Mouse (Mus musculus): ENCODE results near the gene Tmem120b. TPM values are rescaled to one million over a fixed set of nuclear protein-coding genes. Genes with fewer than 3 reads are reported as not detected.

Tmem120b gene
- polyA plus RNA-seq (2017; shearing (Covaris generic)) = 14.6 TPM

GRCm38 (mm10) chr5:123068115-123068514, at the start of gene Tmem120b:
Gene Tmem120b, plus strand, starts transcription at chr5:123068415.

GRCm38 (mm10) chr5:123046916-123047315, 21.3 kb upstream of the Tmem120b start, which contains the start of gene Morn3:
Gene Morn3, minus strand, starts transcription at chr5:123047016.

GRCm38 (mm10) chr5:123132308-123133071, 64.3 kb downstream of the Tmem120b start, which contains the start of gene Rhof:
Gene Rhof, minus strand, starts transcription at chr5:123132692.

GRCm38 (mm10) chr5:123142161-123143157, 74.2 kb downstream of the Tmem120b start, which contains the start of gene Setd1b:
Gene Setd1b, plus strand, starts transcription at chr5:123142193.

Other genes with a start within 250 kb of the Tmem120b start
- 279 TPM for gene Anapc5, start 247.1 kb upstream of the Tmem120b start, polyA plus RNA-seq (2017; shearing (Covaris generic))
- 38.5 TPM for gene Rnf34, start 218.4 kb upstream of the Tmem120b start, polyA plus RNA-seq (2017; shearing (Covaris generic))
- gene Kdm2b, start 78.6 kb upstream of the Tmem120b start, polyA plus RNA-seq (2017; shearing (Covaris generic)) = 30.9 TPM
- 122 TPM for gene Orai1, start 53.3 kb upstream of the Tmem120b start, polyA plus RNA-seq (2017; shearing (Covaris generic))
- 0.60 TPM for gene Morn3, start 21.4 kb upstream of the Tmem120b start, polyA plus RNA-seq (2017; shearing (Covaris generic))
- 216 TPM for gene Rhof, start 64.3 kb downstream of the Tmem120b start, polyA plus RNA-seq (2017; shearing (Covaris generic))
- 7.5 TPM for gene Setd1b, start 73.8 kb downstream of the Tmem120b start, polyA plus RNA-seq (2017; shearing (Covaris generic))
- 51.1 TPM for gene Psmd9, start 101.0 kb downstream of the Tmem120b start, polyA plus RNA-seq (2017; shearing (Covaris generic))
- not detected for gene Hpd, start 114.3 kb downstream of the Tmem120b start, polyA plus RNA-seq (2017; shearing (Covaris generic))
- 2.4 TPM for gene Wdr66, start 183.7 kb downstream of the Tmem120b start, polyA plus RNA-seq (2017; shearing (Covaris generic))

All from CD4-positive, CD25-positive, alpha-beta regulatory T cell (primary cell).